Comparison of ENCODE assay signal across 18 mouse cellular contexts in the genomic region with DNA sequence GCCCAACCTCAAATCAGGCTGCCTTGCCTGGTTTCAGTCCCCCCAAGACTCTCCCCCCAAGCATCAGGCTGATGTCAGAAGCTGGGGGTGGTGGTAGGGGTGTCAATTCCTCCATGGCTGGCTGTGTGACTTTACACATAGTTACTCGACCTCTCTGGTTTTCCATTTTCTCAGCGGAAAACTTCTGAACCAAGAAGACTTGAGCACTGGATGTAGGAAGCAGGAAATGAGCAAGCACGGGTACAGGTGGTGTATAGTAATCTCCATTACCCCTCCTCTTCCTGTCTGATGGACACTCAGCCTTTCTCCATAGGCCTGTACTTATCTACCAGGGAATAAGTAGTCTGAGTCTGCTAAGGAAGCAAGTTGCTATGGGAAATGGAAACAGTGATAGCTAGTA. TPM values are rescaled to one million over a fixed set of nuclear protein-coding genes. Genes with fewer than 3 reads are reported as not detected.
A peak's percentile ranks its signal among the peaks of the same experiment; 100 is the strongest.
DNase-seq lines count a peak whose midpoint lies in the region; ATAC-seq and TF ChIP-seq lines count a peak whose summit lies in the region.
"Had no signal": no experiment of that assay in that cellular context is flagged by ENCODE, and none has a peak within 500 bp of the region (broad histone marks: within the 10 kb centered on the region; RNA-seq: fewer than 3 reads in every experiment).

No protein-coding gene starts in this region.

- H3K9ac ChIP-seq in heart, embryonic 11.5 days (ENCODE audit: low read depth, low read length): no peak overlapping the region
- H3K9ac ChIP-seq in heart, adult 2 months (ENCODE audit: low read depth, low read length): no peak overlapping the region
- H3K9ac ChIP-seq in midbrain, embryonic 11.5 days (ENCODE audit: low read length): no peak overlapping the region
- no peak overlapping the region for H3K9ac ChIP-seq in midbrain, postnatal 0 days (replicated peaks; ENCODE audit: low read length, poor library complexity, severe bottlenecking)
- no peak overlapping the region for H3K9ac ChIP-seq in hindbrain, embryonic 16.5 days (ENCODE audit: low read depth, low read length)
- H3K9ac ChIP-seq: liver, postnatal 0 days had no signal

- no peak overlapping the region for H3K4me2 ChIP-seq in heart, embryonic 11.5 days
- no peak overlapping the region for H3K4me2 ChIP-seq in midbrain, embryonic 11.5 days
- H3K4me2 ChIP-seq in midbrain, postnatal 0 days (ENCODE audit: low read depth, low read length, poor library complexity, severe bottlenecking): no peak overlapping the region
- H3K4me2 ChIP-seq in hindbrain, embryonic 16.5 days (ENCODE audit: low read length): no peak overlapping the region

- intact Hi-C loops in heart, adult 2 months (cut with DNase I): no loop called here

- no peak for TF ChIP-seq POLR2A in heart, adult 2 months (IDR thresholded peaks at IDR 0.05; ENCODE audit: insufficient read depth, low read depth, low read length)

- H3K79me2 ChIP-seq in heart, adult 2 months (replicated peaks; ENCODE audit: control insufficient read depth, insufficient read depth, low read length): no peaks in the 10 kb centered on the region

- 61% methylated on average over 3 of the region's 3 CpGs for WGBS in heart, embryonic 11.5 days (ENCODE audit: insufficient replicate concordance)
- WGBS in heart, adult 2 months: 40% methylated on average over 3 of the region's 3 CpGs
- 80% methylated on average over 3 of the region's 3 CpGs for WGBS in midbrain, embryonic 11.5 days
- 70% methylated on average over 3 of the region's 3 CpGs for WGBS in midbrain, postnatal 0 days
- 72% methylated on average over 3 of the region's 3 CpGs for WGBS in hindbrain, embryonic 16.5 days

- no peaks in the 10 kb centered on the region for H3K9me3 ChIP-seq in heart, embryonic 11.5 days (replicated peaks; ENCODE audit: control insufficient read depth, low read length)
- no peaks in the 10 kb centered on the region for H3K9me3 ChIP-seq in midbrain, embryonic 11.5 days (ENCODE audit: control insufficient read depth, low read length)
- H3K9me3 ChIP-seq in midbrain, postnatal 0 days (ENCODE audit: low read length): no peaks in the 10 kb centered on the region
- H3K9me3 ChIP-seq in hindbrain, embryonic 16.5 days (ENCODE audit: control insufficient read depth, low read length): no peaks in the 10 kb centered on the region
- H3K9me3 ChIP-seq: megakaryocyte, embryonic 14.5 days had no signal

- no peaks in the 10 kb centered on the region; the same call in 1 of the 2 replicates for H3K4me1 ChIP-seq in heart, embryonic 11.5 days (ENCODE audit: control insufficient read depth, insufficient read depth, low read length)
- peaks cover 10% of the 10 kb centered on the region for H3K4me1 ChIP-seq in heart, adult 2 months (ENCODE audit: control insufficient read depth, insufficient read depth, low read length)
- H3K4me1 ChIP-seq in midbrain, embryonic 11.5 days (ENCODE audit: control insufficient read depth, insufficient read depth, low read length): no peaks in the 10 kb centered on the region
- no peaks in the 10 kb centered on the region for H3K4me1 ChIP-seq in midbrain, postnatal 0 days (ENCODE audit: insufficient read depth, low read length)
- peaks cover 20% of the 10 kb centered on the region for H3K4me1 ChIP-seq in brown adipose tissue, adult 24 weeks (ENCODE audit: control insufficient read depth, insufficient read depth, insufficient read length, low read length)
- no peaks in the 10 kb centered on the region for H3K4me1 ChIP-seq in hindbrain, embryonic 16.5 days (ENCODE audit: control insufficient read depth, insufficient read depth, low read depth, low read length)

- H3K27me3 ChIP-seq in heart, embryonic 11.5 days (ENCODE audit: control insufficient read depth, insufficient read depth, low read length): no peaks in the 10 kb centered on the region
- H3K27me3 ChIP-seq in heart, adult 2 months (ENCODE audit: control insufficient read depth, insufficient read depth, low read length): no peaks in the 10 kb centered on the region
- no peaks in the 10 kb centered on the region for H3K27me3 ChIP-seq in midbrain, embryonic 11.5 days (ENCODE audit: control insufficient read depth, insufficient read depth, low read length)
- H3K27me3 ChIP-seq in midbrain, postnatal 0 days (ENCODE audit: insufficient read depth, low read length): 0 out of 2 replicates have a peak, but pooled peaks cover 3% of the 10 kb centered on the region
- H3K27me3 ChIP-seq in splenic B cell, adult 2 months (ENCODE audit: control insufficient read depth, insufficient read depth, low read length, poor library complexity, severe bottlenecking): no peaks in the 10 kb centered on the region
- no peaks in the 10 kb centered on the region for H3K27me3 ChIP-seq in hindbrain, embryonic 16.5 days (replicated peaks; ENCODE audit: control insufficient read depth, insufficient read depth, low read length)

- no peaks in the 10 kb centered on the region for H3K36me3 ChIP-seq in heart, embryonic 11.5 days (ENCODE audit: control insufficient read depth, insufficient read depth, low read length)
- H3K36me3 ChIP-seq in heart, adult 2 months (ENCODE audit: control insufficient read depth, insufficient read depth, low read length): no peaks in the 10 kb centered on the region
- H3K36me3 ChIP-seq in midbrain, embryonic 11.5 days (ENCODE audit: control insufficient read depth, insufficient read depth, low read length): no peaks in the 10 kb centered on the region
- H3K36me3 ChIP-seq in midbrain, postnatal 0 days (ENCODE audit: insufficient read depth, low read length): no peaks in the 10 kb centered on the region
- H3K36me3 ChIP-seq in splenic B cell, adult 2 months (ENCODE audit: control insufficient read depth, insufficient read depth, low read length, poor library complexity, severe bottlenecking): no peaks in the 10 kb centered on the region
- H3K36me3 ChIP-seq in hindbrain, embryonic 16.5 days (ENCODE audit: control insufficient read depth, insufficient read depth, low read length): no peaks in the 10 kb centered on the region

- TF ChIP-seq CTCF in heart, adult 2 months (IDR thresholded peaks at IDR 0.05): no peak
- TF ChIP-seq CTCF in midbrain, postnatal 0 days (IDR thresholded peaks at IDR 0.05): no peak

- H3K27ac ChIP-seq in heart, embryonic 11.5 days (ENCODE audit: low read depth, low read length): no peak overlapping the region
- H3K27ac ChIP-seq in heart, adult 2 months: no peak overlapping the region
- no peak overlapping the region for H3K27ac ChIP-seq in midbrain, embryonic 11.5 days (ENCODE audit: low read depth, low read length)
- no peak overlapping the region for H3K27ac ChIP-seq in midbrain, postnatal 0 days (ENCODE audit: low read depth, low read length)
- peak overlapping the region; percentile 63 for H3K27ac ChIP-seq in brown adipose tissue, adult 24 weeks (replicated peaks; ENCODE audit: low read depth, low read length)
- H3K27ac ChIP-seq in hindbrain, embryonic 16.5 days (ENCODE audit: low read depth, low read length): no peak overlapping the region
- H3K27ac ChIP-seq: hindbrain, postnatal 0 days had no signal

- no peak overlapping the region for H3K4me3 ChIP-seq in heart, embryonic 11.5 days (ENCODE audit: low read depth, low read length)
- no peak overlapping the region for H3K4me3 ChIP-seq in heart, adult 2 months
- H3K4me3 ChIP-seq in midbrain, embryonic 11.5 days (ENCODE audit: low read depth, low read length): no peak overlapping the region
- no peak overlapping the region for H3K4me3 ChIP-seq in midbrain, postnatal 0 days (ENCODE audit: low read depth, low read length)
- no peak overlapping the region for H3K4me3 ChIP-seq in brown adipose tissue, adult 24 weeks (ENCODE audit: insufficient read depth, low read depth, low read length)
- no peak overlapping the region for H3K4me3 ChIP-seq in hindbrain, embryonic 16.5 days (ENCODE audit: low read length)
- H3K4me3 ChIP-seq: megakaryocyte, embryonic 14.5 days had no signal

- no peak for TF ChIP-seq EP300 in heart, adult 2 months (IDR thresholded peaks at IDR 0.05; ENCODE audit: insufficient read depth, low read depth, low read length)

- 0 out of 2 replicates have a peak, but pooled peaks have one; percentile 33 for ATAC-seq in heart, embryonic 11.5 days (replicated peaks; ENCODE audit: insufficient number of reproducible peaks, low FRiP score, low TSS enrichment)
- no peak for ATAC-seq in midbrain, embryonic 11.5 days (ENCODE audit: low FRiP score)
- no peak for ATAC-seq in midbrain, postnatal 0 days (ENCODE audit: low FRiP score)
- ATAC-seq in hindbrain, embryonic 16.5 days: no peak
- ATAC-seq: forebrain, embryonic 16.5 days; hindbrain, postnatal 0 days; liver, postnatal 0 days had no signal

- no peak for DNase-seq in heart, adult 2 months
- peak; percentile 23 for DNase-seq in midbrain, embryonic 11.5 days (ENCODE audit: low spot score, missing footprints)
- no peak for DNase-seq in midbrain, postnatal 0 days (ENCODE audit: low spot score)
- DNase-seq in splenic B cell, adult 2 months (ENCODE audit: low read depth, low spot score): peak; percentile 29
- no peak for DNase-seq in cerebellum, postnatal 10 days
- DNase-seq: cerebellum, postnatal 25 days; kidney, postnatal 10 days; layer of hippocampus, postnatal 36 days; liver, postnatal 0 days; right cerebral cortex, postnatal 4 days had no signal

RNA-seq across cellular contexts. Expression of a gene that starts 19.3 kb away (rescaled TPM):
- 0.66 and 1.6 TPM in 2 replicates for polyA plus RNA-seq in heart, embryonic 11.5 days (2014; fragmentation: Nextera tagmentation; extraction: Ambion mirVana)
- total RNA-seq in heart, adult 2 months (2021): not detected
- 0.56 and 1.9 TPM in 2 replicates for polyA plus RNA-seq in heart, adult 2 months (2012; rRNA removed)
- 3.0 and 3.7 TPM in 2 replicates for polyA plus RNA-seq in midbrain, embryonic 11.5 days (2014; fragmentation: Nextera tagmentation; extraction: Ambion mirVana)
- 0.93 and 1.9 TPM in 2 replicates for total RNA-seq in midbrain, postnatal 0 days (2014; rRNA removed)
- 6.9 and 12.5 TPM in 2 replicates for polyA plus RNA-seq in midbrain, postnatal 0 days (2015; fragmentation: Nextera tagmentation; extraction: Ambion mirVana)
- not detected in 2 replicates for polyA plus RNA-seq in brown adipose tissue, adult 24 weeks (2012; ENCODE audit: insufficient read depth, insufficient read length, missing spikeins)
- 13.3 and 14.0 TPM in 2 replicates for polyA plus RNA-seq in hindbrain, embryonic 16.5 days (2015; fragmentation: Nextera tagmentation; extraction: Ambion mirVana)
- total RNA-seq: layer of hippocampus, postnatal 36 days had no signal
- polyA plus RNA-seq: C2C12; liver, postnatal 0 days; stomach, embryonic 16.5 days had no signal

RNA-seq across cellular contexts. Expression of a gene that starts 33.6 kb away (rescaled TPM):
- polyA plus RNA-seq in heart, embryonic 11.5 days (2014; fragmentation: Nextera tagmentation; extraction: Ambion mirVana): 1.2 and 1.9 TPM in 2 replicates
- 10 to 100 TPM; 14.9 to 20.9 TPM for total RNA-seq in heart, adult 2 months (2021)
- 28.1 and 39.7 TPM in 2 replicates for polyA plus RNA-seq in heart, adult 2 months (2012; rRNA removed)
- 1.7 and 2.3 TPM in 2 replicates for polyA plus RNA-seq in midbrain, embryonic 11.5 days (2014; fragmentation: Nextera tagmentation; extraction: Ambion mirVana)
- 5.9 and 15.8 TPM in 2 replicates for total RNA-seq in midbrain, postnatal 0 days (2014; rRNA removed)
- 3.4 and 3.7 TPM in 2 replicates for polyA plus RNA-seq in midbrain, postnatal 0 days (2015; fragmentation: Nextera tagmentation; extraction: Ambion mirVana)
- 14.7 and 16.0 TPM in 2 replicates for polyA plus RNA-seq in brown adipose tissue, adult 24 weeks (2012; ENCODE audit: insufficient read depth, insufficient read length, missing spikeins)
- polyA plus RNA-seq in hindbrain, embryonic 16.5 days (2015; fragmentation: Nextera tagmentation; extraction: Ambion mirVana): 2.4 TPM in 2 replicates

Comparison
In these comparisons a context has a peak if more than half of its experiments do, and no peak if none do; other contexts are left out.
1. DNase-seq: peak in midbrain, embryonic 11.5 days (single experiment) and splenic B cell, adult 2 months (single experiment); none in heart, adult 2 months (0 of 2), midbrain, postnatal 0 days (single experiment) and cerebellum, postnatal 10 days (0 of 2).